Mouse (Mus musculus): Measurements from ENCODE around the gene Plekho2.

Plekho2 gene

DNA sequence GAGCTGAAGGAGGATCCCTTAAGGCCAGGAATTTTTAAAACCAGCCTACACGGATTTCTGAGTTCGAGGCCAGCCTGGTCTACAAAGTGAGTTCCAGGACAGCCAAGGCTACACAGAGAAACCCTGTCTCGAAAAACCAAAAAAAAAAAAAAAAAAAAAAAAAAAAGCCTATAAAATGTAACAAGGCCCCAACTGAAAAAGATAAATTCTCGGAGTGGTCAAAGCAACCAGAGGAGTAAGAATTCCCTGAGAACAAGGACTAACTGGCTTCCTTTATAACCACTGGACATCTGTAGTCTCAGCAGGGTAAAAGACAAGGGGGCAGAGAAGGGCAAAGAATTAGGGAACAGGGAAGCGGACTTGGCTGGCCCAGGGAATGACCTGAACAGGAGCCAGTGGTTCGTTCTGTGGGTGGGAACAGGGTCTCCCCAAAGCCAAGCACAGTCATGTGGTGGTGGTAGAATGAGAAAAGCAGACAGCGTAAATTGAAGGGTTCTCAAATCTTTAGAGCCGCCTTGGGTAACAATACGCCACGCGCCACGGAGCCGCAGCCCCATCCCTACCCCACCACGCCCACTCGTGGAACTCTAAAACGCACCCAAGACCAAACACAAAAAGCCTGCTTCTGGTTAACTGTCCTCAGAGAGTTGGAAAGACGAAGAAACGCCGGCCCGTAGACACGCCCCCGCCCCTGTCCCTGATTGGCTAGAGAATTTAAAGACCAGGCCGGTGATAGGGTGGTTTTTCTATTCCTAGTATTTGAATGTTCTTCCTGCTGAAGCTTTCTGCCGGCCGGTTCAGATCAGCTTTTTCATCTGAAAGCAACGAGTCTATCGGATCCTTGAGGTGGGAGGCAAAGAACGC lies 6.8 kb upstream of the Plekho2 start, which contains the start of gene Pif1:
Pif1 (plus strand) TSS at position 755 of the 864 bp plus-strand sequence.
- DNase-seq (ENCODE audit: low spot score), result peak; percentile 73

DNA sequence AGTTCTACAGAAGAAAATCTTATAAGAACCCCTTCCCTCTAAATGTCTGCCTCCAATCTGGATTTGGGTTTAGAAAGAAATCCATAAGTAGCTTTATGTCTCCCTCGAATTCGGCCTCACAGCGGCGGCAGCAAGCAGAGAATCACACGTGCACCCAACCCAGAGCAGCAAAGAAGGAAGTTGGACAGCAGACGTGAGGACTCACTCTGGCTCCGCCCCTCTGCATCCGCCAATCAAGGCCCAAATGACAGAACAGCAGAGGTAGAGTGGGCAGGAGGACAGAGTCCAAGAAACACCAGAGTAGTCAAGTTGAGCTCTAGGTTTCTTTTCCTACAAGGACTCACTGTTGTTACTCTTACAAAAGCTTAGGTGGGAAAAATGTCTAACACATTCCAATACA lies 3.2 kb upstream of the Plekho2 start:
- no peak for DNase-seq (ENCODE audit: low spot score)

GRCm38 (mm10) chr9:65580401-65581256 lies 789 bp upstream of the Plekho2 start:
- DNase-seq (ENCODE audit: low spot score), result peak; percentile 72

DNA sequence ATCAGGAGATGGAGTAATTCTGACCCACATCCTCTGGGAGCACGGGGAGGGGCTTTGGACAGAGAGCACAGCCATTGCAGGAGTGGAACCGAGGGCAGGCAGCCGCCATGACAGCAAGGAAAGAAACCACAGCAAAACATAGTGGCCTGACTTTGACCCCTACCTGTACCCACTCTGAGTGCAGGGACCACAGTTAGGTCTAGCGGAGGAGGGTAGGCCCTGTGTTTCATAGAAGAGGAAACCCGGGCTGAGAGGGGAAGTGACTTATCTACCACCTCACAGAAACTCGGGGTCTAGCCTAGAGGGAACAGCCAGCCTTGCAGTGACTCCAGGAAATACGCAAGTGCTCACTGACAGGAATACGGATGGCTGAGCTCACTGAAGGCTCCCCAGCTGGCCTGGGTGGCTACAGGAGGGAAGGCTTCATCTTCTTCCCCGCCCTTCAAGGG lies 1.0 kb downstream of the Plekho2 start:
- DNase-seq (ENCODE audit: low spot score), result no peak

DNA sequence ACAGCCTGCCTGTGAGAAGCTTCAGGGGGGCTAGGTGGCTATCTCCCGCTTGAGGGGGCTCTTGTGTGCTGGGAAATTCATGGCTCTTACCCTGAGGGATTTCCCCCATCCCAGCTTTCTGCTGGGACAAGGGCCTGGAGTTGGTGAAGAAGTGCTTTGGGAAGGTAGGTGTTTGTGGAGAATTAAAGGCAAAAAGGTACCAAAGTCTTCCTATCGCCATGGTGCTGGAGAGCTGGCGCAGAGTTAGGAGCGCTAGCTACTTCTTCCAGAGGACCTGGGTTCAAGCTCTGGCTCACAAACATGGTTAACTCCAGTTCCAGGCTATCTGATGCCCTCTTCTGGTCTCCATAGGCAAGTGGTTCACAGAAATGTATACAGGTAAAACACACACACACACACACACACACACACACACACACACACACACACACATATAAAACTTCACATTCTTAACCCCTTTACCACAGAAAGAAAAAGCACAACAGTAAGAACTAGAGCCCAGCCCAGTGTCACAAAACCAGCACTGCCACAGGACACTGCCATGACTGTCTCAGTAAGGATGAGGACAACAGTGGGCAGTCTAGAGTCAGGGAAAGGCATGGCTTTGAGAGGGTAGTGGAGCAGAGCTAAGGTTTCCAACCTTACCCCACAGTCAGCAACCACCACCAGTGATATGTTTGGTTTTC lies 2.2 kb downstream of the Plekho2 start:
- DNase-seq (ENCODE audit: low spot score), result no peak

DNA sequence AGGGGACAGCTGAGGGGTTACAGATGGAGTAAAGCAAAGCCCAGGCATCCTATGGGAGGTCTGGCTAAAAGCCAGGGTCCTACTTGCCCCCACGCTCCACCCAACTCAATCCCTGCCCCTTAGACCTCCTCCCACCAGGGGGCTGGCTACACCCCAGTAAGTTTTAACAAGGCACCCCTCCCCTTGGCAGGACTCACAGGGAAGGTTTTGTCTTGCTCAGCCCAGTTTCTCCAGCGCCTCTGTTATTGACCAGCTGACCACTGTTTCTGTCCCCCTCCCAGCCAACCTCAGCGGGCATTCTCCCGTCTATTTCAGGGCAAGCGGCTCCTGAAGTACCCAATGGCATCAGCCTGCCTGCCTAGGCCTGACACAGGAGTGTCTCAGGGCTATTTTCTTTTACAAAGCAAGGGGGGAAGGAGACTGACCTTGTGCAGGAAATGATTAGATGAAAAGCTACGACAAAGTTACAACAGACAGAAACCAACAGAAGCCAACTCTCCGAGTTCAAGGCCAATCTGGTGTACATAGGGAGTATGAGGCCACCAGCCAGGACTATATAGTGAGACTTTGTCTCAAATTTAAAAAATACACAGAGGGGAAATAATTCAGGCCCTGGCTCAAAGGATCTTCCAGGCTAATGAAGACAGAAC lies 2.9 kb downstream of the Plekho2 start:
- no peak for DNase-seq (ENCODE audit: low spot score)

GRCm38 (mm10) chr9:65575393-65576196 lies 4.2 kb downstream of the Plekho2 start:
- no peak for DNase-seq (ENCODE audit: low spot score)

GRCm38 (mm10) chr9:65574513-65575392 lies 5.1 kb downstream of the Plekho2 start:
- no peak for DNase-seq (ENCODE audit: low spot score)

DNA sequence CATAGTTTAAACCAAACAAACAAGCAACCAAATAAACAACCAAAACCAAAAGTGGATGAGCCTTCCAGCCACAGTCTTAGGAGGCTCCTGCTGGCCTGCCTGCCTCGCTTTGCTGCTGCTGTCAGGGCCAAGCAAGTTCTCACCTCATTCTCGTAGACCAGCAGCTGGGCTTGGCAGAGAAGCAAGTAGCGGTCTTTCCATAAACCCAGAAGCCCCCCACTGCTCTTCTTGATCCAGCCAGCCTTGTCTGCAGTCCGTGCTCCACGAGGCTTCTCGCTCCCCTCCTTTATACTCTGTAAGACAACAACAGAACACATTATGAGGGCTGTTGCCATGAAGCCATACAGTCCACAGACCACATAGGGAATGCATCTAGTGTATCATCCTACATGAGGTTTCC lies 7.0 kb downstream of the Plekho2 start:
- DNase-seq (ENCODE audit: low spot score), result no peak

- DNase-seq (ENCODE audit: low spot score), result no peak
Observed at GRCm38 (mm10) chr9:65569491-65569971, 10.3 kb downstream of the Plekho2 start.

DNA sequence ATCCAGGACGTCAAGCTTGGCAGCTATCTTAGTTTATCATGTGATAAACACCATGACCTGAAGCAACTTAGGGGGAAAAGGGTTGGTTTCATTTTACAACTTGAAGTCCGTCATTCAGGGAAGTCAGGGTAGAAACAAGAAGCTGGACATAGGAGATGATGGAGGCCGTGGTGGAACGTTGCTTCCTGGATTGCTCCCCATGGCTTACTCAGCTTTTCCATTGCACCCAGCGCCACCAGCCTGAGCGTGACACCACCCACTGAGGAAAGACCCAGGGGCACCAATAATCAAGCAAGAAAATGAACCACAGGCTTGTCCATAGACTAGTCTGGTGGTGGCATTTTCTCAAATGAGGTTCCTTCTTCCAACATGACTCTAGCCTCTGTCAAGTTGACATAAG lies 11.1 kb downstream of the Plekho2 start:
- DNase-seq (ENCODE audit: low spot score), result no peak

DNA sequence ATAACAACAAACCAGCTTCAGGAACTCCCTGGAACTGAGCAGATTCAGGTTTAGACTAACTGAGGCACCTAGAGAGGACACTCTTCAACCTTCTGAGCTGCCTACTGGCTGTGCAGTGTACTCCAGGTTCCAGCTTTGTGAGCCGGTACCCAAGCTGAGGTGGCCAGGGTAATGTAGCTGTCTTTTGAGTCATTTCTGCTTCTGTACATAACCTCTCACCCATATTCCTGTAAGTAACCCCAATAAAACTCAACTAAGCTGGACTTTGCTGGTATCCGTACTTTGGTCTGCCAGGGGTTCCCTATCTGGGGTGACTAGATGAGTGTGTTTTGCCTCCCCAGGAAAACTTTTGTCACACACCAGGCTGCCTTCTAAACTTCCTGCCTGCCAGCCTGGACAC lies 15.1 kb downstream of the Plekho2 start:
- DNase-seq (ENCODE audit: low spot score), result no peak

DNA sequence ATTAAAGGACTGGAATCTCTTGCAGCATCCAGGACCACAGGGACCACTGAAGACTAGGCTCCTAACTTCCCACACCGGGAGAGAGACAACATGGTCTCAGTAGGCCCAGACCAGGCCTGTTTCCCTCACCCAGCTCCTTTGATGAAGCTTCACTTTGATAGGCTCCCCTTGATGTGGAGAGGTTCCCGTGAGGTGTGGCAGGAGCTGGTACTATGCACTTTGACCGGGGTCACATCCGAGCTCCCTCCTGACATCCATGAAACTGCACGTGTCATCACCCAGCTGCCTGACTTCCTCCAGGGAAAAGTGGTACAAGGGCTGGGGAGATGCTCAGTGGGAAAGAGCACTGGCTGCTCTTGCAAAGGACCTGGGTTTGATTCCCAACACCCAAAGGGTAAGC lies 16.8 kb downstream of the Plekho2 start:
- no peak for DNase-seq (ENCODE audit: low spot score)

DNA sequence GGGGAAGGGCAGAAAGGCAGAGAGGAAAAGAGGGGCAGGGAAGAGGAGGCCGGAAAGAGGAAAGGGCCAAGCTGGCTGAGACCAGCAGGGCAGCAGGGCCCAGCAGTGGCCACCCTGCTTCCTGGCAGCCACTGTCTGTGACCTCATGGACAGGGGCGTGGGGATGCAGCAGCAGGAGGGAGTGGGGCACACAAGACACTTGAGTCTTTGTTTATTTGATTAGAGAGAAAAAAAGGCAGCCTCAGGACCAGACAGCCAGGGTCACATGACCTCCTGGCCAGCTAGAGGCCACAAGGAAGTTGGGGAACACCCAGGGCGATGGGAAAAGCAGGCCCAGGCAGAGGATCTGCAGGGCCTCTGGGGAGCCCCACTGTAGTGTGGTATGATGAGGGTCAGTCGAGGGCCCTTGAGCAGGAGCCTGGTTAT lies 17.7 kb downstream of the Plekho2 start:
- DNase-seq (ENCODE audit: low spot score), result no peak

DNA sequence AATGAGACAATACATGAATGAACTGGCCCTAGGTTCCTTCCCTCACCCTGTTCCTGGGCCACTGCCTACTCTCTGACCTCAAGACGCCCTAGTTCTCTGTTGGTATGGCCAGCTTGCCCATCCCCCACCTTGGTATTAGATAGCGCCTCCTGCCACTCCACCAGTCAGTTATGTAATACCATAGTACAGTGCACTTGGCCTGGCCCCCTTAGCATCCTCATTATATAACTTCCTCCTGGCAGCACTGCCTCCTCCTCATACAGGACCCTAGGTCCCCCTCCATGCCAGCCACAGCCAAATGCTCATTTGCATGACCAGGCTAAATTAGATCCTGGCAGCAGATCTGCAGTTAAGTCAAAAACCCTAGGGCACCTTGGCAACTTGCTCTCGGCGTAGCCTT lies 18.8 kb downstream of the Plekho2 start:
- DNase-seq (ENCODE audit: low spot score), result no peak

DNA sequence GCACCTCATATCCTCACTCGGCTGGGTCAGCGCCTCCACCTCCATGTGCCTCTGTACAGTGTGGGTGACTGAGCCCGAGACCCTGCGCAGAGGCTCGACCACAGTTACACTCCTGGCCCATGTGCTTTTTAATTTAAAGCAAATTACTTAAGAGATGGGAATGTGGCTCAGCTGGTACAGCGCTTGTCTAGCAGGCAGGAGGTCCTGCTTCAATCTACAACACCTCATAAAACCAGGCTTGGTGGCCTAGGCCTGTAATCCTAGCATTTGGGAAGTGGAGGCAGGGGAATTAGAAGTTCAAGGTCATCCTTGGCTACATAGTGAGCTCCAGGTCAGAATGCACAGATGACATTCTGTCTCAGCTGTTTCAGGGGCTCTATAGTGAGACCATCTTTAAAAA lies 21.0 kb downstream of the Plekho2 start:
- DNase-seq (ENCODE audit: low spot score), result no peak

DNA sequence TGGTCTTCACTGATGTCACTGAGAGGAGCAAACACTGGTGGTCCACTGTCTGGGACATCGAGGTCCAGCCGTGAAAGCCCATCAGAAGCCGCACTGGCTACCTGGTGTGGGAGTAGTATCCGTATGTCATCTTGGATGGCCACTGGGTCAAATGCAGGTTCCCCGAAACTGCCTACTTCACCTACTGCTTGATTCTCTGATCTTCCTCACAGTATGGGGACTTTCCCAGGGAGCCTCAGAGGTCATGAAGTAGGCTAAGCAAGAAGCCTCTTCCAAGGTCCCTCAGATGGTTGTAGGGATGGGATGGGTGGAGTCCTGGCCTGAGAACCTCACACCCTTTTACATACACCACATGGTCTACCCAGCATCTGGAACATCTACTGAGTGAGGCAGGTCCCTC lies 22.9 kb downstream of the Plekho2 start:
- DNase-seq (ENCODE audit: low spot score), result no peak

GRCm38 (mm10) chr9:65556349-65556748 lies 23.5 kb downstream of the Plekho2 start:
- no peak for DNase-seq (ENCODE audit: low spot score)

DNA sequence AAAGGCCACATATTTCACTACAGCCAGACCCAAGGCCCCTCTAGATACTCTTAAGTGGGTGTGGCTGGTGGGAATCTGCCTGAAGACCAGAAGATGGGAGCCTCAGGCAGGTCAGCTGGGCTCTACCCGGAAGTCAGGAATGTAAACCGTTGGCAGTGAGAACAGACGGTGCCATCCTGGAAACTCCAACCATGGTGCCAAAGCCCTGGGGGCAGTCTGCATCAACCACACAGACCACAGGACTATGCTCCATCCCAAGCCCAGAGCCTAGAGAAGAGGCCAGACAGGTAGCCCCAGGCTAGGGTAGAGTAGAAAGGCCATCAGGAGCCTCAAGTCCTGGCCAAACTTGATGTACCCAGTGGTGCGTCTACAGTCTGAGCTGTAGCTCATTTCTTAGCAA lies 24.2 kb downstream of the Plekho2 start:
- no peak for DNase-seq (ENCODE audit: low spot score)

DNA sequence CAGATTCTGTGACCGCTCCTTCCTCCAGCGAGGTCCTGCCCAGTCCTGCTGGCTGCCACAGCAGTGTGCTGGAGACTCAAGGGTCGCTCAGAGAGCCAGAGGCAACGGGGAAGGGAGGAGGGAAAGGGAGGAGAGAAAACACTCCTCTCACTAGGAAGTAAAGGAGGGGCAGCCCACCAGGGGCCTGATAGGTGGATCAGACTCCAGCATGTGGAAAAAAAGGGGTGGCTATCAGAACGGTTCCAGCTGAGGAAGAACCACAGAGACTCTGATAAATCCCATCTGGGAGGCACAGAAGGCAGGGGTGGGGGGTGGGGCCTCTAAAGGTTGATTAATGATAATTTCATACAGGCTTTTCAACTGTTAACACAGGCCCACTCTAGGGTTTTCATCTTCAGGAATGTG lies 24.8 kb downstream of the Plekho2 start:
- DNase-seq (ENCODE audit: low spot score), result no peak

Data from ovary, adult 18-20 months (tissue).